Mouse (Mus musculus): ENCODE data around the gene Chd1l.

Chd1l gene

DNA sequence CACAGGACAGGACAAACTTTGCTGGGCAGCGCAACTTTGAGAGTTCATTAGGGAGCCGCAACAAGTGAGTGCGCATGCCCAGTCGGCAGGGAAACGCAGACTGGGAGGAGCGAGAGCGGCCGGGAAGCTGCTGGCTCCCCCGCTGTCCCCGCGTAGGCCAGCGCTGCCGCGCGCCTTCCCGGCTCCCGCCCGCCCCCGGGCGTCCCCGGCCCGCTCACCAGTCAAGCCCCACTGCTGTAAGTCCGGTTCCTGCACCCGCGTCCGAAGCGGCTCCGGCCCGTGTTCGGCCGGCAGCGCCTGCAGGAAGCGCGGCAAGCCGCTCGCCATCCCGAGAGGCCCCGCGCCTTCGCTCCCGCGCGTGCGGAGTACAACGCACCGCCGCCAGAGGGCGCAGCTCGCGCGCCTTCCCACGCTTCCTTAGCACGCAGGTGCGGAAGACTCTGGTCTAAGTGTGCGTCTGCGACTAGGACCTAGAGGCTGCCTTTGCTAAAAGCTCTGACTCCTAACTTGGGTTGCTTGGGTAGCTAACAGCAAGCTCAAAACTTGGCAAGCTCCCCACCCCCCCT lies at the start of gene Chd1l:
TSS of gene Chd1l (minus strand) at position 359 of the 566 bp plus-strand sequence.
- DNase-seq (ENCODE audit: low spot score): peak; percentile 92

DNA sequence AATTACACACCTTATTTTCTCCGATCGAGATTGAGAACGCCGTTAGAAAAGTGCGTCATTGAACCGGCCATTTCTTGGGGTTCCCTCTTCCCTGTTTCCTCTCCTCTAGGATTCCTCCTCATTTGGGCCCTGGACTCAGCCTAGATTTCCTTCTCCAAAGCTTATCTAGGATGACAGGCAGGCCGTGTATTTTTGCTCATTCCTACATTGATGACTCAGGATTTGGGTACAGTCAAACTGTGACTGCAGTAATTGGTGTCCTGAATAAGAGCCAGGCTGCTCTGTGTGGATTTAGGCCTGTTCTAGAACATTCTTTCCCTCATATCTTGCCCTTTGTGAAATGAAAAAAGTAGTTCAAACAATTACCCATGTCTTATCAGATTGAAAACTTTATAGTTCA lies 49.7 kb upstream of the Chd1l start:
- DNase-seq (ENCODE audit: low spot score): no peak

DNA sequence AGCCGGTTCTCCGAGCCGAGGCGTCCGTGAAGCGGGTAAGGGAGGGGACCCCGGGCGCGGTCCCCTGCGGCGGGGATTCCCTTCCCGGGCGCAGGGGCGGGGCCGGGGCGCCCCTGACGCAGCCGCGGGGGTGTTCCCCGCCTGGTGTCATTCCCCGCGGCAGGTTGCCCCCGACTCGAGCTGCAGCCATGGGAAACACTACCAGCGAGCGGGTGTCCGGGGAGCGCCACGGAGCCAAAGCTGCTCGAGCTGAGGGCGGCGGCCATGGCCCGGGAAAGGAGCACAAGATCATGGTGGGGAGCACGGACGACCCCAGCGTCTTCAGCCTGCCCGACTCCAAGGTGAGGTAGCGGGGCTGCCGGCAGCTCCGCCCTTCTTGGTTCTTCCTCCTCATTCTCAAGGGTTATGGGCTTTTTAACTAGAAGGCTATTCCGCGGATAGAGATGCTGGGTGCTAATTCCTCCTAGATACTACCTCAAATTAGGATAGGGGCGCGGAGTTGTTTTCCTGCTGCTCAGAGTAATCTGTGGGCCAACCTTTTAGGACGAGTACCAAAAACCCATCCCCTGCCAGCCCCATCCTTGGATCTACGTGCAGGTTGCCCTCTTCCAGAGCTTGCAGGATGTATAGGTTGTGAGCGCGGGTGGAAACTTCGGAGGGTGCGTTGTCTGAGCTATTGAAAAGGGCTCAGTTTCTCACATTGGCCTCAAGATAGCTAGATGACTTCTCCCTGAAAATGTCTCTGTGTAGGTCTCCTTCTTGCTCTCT lies 48.6 kb upstream of the Chd1l start:
- DNase-seq (ENCODE audit: low spot score): no peak

DNA sequence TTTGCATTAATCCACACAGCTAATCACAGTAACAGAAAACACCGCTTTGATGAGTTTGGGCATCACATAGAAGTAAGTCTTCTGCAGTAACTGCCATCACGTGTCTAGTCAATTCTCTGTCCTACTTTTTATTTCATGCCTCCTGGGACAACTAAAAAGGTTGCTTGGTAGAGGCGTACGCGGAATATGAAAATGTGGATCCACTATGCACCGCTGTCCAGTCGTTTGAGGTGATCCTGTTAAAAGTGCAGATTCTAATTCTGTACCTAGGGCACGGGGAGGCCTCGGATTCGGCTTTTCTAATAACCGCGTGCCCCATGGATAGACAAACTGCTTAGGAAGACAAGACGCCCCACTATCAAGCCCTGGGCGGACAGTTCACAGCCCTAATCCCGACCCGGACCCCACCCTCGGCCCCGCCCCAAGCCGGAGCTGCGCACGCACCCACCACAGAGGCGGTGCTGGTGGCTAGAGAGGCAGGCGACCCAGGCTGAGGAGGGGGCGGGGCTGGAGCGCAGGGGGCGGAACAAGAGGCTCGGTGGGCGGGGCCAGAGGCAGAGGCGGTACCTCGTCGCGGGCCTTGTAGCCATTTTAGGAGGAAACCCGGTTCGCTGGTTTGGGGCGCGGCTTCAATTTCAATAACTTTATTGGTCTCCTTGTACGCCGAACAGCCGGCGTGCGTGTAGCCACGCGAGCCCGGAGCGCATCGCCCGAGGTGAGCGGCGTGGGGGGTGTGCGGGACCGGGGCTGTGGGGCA lies 47.8 kb upstream of the Chd1l start, which contains the start of gene Prkab2:
TSS of gene Prkab2 (plus strand) at position 539 of the 757 bp plus-strand sequence.
- DNase-seq (ENCODE audit: low spot score): peak; percentile 99

DNA sequence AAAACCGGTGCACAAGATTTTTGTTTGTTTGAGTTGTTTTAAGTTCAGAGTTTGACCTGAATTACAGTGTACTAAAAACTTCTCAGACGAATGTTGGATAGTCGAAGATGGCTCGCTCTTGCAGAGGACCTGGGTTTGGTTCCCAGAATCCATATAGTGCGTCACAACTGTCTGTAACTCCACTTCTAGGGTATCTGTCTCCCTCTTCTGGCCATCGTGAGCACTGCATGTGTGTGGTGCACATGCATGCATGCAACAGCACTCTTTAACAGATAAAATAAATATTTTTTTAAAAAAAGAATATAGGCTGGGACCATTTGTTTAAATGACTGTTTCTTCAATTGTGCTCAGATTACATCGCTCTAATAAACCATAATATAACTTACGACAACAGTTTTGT lies 44.9 kb upstream of the Chd1l start:
- no peak for DNase-seq (ENCODE audit: low spot score)

DNA sequence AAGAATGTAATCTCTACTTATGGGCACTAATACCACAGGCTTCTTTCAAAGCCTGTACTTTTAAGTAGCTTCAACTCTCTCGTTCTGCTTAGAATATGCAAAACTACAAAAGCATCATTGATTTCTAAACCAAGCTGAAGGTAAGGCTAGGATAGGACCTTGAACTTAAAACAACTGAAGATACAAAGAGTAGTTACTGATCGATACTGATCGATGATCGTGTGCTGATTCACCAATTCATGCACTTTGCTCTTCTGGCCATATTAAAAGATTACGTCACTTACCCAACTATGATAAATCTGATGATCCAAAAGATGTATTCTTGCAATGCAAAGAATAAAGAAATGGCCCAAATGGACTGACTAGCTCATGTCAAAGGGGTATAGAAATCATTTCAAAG lies 43.8 kb upstream of the Chd1l start:
- DNase-seq (ENCODE audit: low spot score): no peak

DNA sequence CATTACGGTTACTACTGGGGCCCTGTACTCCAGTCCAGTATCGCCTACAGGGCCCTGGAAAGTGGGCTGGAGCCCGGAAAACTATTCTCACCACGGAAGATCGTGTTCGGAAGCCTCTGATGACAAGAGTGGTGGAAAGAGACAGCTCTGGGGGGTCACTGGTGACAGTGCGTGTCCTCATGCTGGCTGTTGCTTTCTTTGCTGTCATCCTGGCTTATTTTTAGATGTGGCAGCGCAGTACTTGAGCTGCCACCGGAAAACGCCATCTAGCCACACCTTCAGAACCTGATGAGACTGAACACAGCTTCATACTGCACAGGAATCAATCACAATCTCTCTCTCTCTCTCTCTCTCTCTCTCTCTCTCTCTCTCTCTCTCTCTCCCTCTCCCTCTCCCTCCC lies 41.6 kb upstream of the Chd1l start:
- no peak for DNase-seq (ENCODE audit: low spot score)

DNA sequence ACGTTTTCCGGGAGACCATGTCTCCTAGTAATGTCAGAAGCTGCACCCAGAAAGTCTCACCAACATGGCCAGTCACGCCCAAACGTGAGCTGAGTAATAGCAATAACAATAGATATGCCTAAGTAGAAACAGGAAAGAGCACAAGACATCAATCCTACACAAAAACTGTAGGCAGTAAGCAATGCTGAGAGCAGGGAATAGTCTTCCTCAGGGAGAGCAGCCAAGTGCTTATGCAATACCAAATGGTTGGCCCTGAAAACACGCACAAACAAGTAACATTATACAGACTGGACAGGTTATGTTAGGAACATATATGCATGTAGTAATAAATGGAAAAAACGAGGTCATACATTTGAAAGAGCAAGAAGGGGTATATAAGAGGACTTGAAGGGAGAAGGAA lies 39.5 kb upstream of the Chd1l start:
- no peak for DNase-seq (ENCODE audit: low spot score)

DNA sequence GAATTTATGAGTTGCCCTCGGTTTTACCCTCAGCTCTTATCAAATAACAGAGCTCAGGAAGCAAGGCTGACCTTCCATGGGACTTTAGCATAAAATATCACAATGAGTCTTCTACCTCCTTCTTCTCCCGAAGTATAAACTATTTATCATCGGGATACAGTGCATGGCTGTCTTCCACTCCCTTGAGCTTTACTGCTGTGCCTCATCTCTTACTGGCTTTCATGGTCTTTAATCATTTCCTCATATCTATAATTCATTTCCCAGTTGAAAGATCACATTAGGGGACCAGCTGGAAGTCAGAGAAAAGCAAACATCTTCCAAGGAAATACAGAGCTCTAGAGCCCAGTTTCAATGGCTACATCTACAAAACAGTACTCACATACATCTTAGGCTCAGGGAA lies 39.0 kb upstream of the Chd1l start:
- no peak for DNase-seq (ENCODE audit: low spot score)

DNA sequence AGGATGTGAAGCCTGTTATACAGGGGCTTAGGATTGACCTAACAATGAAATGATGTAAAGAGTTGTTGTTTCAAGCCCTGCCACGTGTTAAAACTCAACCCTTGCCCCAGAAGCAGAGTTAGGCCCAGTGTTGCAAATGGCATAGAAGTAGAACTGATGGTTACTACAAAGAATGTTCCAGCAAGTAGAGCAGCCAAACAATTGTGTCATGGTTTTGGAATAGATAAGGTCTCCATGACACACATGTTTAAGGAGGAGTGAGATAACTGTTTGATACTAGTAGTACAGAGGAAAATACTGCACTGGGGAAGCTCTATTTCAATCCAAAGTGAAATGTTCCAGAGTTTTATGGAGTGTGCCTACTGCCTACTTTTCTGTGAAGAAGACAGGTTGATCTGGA lies 38.5 kb upstream of the Chd1l start:
- no peak for DNase-seq (ENCODE audit: low spot score)

DNA sequence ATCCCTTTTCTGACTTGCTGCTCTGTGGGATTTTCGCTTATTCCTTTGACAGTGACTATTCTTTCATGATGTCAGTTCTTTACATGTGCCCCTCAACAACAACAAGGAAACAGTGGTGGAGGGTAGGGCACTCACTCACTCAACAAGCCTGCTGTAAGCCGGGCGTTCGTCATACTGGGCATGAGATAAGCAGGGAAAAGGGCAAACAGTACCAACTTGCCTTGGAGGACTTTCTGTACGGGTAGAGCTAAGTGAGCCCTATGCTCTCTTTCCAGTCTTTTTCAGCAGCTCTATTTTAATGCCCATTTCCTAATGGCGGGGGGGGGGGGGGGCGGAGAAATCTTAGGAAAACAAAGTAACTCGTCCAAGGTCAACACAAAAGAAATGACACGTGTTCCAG lies 32.0 kb upstream of the Chd1l start:
- no peak for DNase-seq (ENCODE audit: low spot score)

DNA sequence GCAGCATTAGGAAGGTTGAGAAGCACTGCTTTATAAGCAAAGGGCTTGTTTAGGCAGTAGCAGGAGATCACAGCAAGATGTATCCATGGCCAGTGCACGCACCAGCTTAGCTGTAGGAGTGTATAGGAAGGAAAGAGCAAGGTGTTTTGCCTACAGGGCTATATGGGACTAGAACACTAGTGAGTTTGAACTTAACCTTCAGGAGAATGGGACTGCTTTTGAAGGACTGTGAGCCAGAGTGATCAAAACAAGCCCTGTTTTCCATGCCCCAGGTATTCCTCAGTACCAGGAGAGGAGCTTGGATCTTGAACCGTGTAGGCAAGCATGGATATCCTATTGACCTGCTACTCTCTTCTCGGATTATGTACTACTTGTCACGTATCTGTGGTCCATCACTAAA lies 31.4 kb upstream of the Chd1l start:
- DNase-seq (ENCODE audit: low spot score): no peak

DNA sequence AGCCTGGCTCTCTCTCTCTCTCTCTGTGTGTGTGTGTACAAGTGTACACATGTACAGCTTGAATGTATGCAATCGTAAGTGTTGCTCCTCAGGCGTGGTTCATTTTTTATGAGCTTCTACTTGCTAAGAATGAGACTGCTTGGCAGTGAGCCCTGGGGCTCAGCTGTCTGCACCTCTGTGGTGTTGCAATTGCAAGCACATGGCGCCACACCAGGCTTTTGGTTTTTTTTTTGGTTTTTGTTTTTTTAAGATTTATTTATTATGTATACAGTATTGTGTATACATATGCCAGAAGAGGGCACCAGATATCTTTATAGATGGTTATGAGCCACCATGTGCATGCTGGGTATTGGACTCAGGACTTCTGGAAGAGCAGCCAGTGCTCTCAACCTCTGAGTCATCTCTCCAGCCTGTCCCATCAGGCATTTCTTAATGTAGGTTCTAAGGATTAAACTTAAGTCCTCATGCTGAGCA lies 24.3 kb upstream of the Chd1l start:
- DNase-seq (ENCODE audit: low spot score): no peak

DNA sequence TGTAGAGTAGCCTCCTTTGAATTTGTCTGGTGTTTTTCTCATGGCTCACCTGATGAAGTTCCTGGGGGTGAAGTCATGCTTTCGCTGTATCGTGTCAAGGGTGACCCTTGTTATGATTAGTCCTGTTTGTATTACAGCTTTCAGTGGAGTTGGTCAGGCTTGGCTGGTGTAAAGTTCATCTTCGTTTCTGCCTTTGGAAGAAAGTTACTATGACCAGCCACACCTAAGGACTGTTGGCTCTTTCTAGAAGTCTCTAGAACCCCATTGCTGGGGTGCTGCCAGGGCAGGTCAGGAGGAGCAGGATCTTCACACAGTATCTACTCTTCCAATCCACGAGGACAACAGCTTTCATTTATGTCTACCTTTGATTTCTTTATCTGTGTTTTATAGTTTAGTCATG lies 23.5 kb upstream of the Chd1l start:
- DNase-seq (ENCODE audit: low spot score): no peak

DNA sequence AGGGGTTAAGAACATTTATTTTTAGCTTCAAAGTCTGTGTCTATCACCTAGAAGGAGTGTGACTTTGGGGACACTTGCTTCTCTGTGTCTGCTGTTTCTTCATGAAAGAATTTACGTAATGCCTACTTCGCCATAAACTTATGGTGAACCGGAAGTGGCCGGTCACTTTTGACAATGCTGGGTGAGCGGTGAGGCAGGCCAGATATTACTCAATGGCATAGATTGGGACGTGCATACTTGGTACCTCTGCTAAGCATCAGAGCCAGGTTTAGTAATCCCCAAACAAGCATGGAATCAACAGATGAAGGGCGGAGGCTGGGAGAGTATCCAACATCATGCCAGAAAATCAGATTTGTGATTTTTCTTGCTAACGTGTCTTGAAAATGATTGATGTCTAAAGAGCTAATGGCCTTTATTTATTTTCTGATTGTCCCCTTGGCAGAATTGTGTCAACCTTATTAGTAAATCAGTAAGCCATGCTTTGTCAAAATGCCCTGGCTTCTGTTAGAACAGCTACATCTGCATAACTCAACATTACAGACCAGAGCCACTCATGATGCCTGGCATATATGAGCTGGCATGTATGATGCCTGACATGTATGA lies 21.4 kb upstream of the Chd1l start:
- no peak for DNase-seq (ENCODE audit: low spot score)

DNA sequence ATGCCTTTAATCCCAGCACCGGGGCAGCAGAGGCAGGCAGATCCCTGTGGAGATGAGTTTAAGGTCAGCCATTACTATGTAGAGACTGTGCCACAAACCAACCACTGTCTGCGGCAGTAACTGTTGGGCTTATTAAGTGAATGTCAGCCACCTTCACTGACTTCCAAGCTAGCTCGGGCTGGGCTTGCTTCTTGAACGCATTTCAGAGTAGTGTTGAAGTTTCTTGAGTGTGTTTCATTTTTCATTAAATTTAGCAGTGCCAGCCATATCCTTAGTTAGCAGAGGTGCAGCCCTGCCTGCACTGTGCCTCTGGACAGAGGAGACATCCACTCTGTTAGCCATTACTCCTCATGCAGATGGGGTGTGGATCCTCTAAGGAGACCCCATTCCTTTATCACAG lies 20.7 kb upstream of the Chd1l start:
- no peak for DNase-seq (ENCODE audit: low spot score)

DNA sequence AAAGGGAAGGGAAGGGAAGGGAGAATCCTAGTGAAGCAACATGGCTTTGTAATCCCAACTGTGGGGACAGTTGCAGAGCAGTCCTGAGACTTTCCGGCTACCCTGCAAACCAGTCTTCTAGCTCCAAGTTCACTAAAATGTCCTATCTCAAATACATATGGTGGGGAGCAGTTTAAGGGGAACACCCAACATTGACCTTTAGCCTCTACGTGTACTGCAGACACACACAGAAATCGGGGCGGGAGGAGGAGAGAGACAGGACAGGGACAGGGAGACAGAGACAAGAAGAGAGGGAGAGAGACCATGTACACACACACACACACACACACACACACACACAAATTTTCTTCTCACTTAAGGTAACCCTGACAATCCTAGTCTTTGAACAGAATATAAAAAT lies 19.9 kb upstream of the Chd1l start:
- DNase-seq (ENCODE audit: low spot score): no peak

DNA sequence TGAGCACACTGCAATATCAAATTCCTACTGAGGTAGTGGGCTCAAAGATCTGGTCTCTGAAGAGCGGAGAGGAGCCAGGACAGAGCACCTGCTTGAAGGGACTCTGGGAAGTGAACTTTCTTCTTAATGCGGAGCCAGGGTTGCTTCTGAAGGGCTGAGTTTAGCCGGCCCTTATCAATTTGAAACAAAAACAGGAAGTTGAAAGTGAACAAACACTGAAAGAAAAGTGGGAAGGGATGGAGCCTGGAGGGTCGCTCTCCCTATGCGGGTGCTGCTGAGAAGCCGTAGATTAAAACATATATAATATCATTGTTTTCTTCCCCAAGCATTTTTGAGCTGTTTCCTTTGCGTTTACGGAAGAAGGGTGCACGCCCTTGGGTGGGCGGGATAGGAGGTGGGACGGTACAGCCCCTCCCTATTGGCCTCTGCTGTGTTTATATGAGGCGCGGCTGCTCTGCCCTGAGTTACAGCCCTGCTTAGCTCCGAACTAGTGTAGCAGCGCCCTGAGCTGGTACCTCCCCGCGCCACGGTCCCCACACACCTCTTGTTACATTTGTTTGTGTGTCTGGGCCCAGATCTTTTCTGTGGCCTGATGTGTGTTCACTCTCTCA lies 18.5 kb upstream of the Chd1l start, which contains the start of gene Fmo5:
TSS of gene Fmo5 (plus strand) at position 414 of the 611 bp plus-strand sequence.
- DNase-seq (ENCODE audit: low spot score): peak; percentile 27

DNA sequence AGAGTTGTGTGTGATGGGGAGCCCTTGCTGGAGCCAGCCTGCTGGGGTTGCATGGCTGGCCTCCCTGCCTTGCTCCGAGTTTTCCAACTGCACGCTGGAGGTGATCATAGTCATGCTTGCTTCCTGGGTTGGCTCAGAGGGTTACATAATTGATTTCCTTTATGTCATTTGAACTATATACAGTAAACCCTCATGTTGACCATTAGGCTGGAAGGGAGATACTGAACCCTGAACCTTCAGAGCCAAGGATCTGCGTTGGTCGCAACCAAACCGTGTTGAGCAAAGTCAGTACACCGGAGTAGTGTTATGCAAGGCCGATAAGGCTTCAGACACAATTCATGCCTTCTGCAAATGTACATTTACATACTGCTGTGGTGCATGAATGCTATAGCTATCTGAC lies 17.9 kb upstream of the Chd1l start:
- DNase-seq (ENCODE audit: low spot score): no peak

DNA sequence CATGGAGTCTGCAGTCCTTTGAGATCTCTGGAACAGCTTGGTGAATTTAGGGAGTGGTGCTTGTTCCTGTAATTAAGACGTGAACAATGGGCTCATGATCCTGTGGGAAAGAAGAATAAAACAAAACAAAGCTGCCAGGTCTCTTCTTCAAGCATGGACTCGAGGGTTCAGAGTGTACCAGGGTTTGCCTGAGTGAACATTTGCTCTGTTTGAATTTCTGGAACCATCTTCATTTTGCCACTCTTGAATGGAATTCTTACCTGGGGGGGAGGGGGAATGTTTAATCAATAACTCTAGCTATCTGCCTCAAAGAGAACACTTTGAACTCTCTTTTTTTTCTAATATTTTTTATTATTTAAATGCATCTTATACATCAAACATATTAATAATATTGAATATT lies 14.6 kb upstream of the Chd1l start:
- no peak for DNase-seq (ENCODE audit: low spot score)

DNA sequence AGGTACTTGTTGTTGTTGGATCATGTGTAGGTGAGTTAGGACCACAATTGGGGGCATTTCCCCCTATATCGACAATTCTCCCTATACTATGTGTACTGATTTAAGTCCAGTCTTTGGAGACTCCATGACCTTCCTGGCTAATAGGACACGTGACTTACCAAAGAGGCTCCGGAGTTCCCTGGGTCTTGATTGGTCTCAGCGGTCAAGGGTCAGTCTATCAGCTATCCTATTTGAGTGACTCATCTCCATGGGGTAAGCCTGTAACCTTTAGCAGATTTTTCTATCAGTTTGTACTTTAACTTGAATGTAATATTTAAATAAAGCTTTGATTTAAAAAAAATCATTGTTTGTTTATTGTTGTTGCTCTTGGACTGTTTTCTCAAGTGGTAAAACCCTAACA lies 10.7 kb upstream of the Chd1l start:
- DNase-seq (ENCODE audit: low spot score): no peak

DNA sequence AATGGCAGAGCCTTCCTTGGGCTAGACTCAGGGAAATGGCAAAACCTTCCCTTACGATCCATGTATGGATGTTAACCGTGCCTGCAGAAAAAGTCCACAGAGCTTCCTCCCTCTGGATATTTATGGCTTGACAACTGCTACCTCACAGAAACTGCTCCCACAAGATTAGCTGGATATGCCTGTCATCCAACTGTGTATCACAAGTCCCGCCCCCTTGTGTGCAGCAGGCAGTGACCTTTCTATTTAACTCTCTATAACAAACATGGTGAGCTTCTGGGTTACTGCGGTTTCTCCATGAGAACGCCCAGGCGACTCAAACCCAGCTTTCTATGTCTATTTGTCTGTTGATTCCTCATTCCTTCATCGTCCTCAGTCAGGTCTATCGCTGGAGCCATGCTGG lies 7.9 kb upstream of the Chd1l start:
- DNase-seq (ENCODE audit: low spot score): no peak

All from ovary, postnatal 10 days (tissue).